Mouse (Mus musculus): ENCODE data around the gene Mrps22. TPM values are rescaled to one million over a fixed set of nuclear protein-coding genes. Genes with fewer than 3 reads are reported as not detected.

The Mrps22 gene
- total RNA-seq (2021), result 10 to 100 TPM; 28.7 to 33.3 TPM
- 13.6 and 19.4 TPM in 2 replicates for polyA plus RNA-seq (2012; rRNA removed)
- long read RNA-seq, transcript Mrps22-201 (8 exons, 1,197 nt), result major isoform, 26 of 46 reads
- long read RNA-seq, partial matches to known transcripts, result 20 of 46 reads
- long read RNA-seq, other reads (novel, unspliced or antisense), result 0 of 46 reads

DNA sequence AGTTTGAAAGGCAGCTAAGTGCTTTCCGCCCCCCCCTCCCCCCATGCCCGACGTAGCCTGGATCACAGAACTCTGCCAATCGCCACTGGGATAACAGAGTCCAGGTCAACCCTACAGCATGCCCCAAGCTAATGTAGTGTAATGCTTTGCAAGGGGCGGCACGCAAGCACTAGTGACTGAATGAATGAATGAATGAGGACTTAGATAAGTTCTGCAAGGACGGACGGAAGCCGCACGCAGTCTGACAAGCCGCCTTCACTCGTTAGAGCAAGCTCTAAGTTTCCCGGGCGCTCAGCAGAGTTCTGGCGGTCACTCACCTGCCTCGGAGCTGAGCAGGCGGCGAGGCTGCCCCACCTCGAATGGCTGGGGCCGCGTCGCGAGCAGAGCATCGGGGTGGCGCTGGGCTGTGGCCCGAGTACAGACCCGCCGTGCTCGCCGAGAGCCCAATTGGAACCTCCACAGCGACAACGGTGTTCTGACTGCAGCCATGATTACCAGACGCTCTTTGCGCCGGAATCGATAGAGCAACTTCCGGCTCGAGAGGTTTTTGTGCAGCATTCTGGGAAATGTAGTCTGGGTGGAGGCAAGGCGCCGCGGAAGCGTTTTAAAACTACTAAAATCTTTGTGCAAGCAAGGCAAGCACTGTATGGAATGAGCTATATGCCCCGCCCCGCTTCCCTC is at the start of gene Mrps22:
TSS of gene Mrps22 (minus strand) at position 505 of the 681 bp plus-strand sequence.
- TF ChIP-seq CTCF (IDR thresholded peaks at IDR 0.05), result no peak
- no peak for TF ChIP-seq EP300 (IDR thresholded peaks at IDR 0.05; ENCODE audit: insufficient read depth, low read depth, low read length)
- TF ChIP-seq POLR2A (IDR thresholded peaks at IDR 0.05; ENCODE audit: insufficient read depth, low read depth, low read length), result peak; percentile 90
- Histone ChIP-seq H3K27me3 (ENCODE audit: control insufficient read depth, insufficient read depth, low read length) (no peaks in the 10 kb centered on the region), H3K27ac (peak within 1 kb of the TSS; percentile 75), H3K4me1 (ENCODE audit: control insufficient read depth, insufficient read depth, low read length) (no peaks in the 10 kb centered on the region; the same call in 1 of the 2 replicates), H3K36me3 (ENCODE audit: control insufficient read depth, insufficient read depth, low read length) (no peaks in the 10 kb centered on the region), H3K4me3 (peak within 1 kb of the TSS; percentile 89), H3K9ac (ENCODE audit: low read depth, low read length) (peak within 1 kb of the TSS; percentile 89), H3K79me2 (replicated peaks; ENCODE audit: control insufficient read depth, insufficient read depth, low read length) (no peaks in the 10 kb centered on the region; the same call in 1 of the 2 replicates)
- WGBS, result under 1% methylated on average over 44 of the region's 44 CpGs
- intact Hi-C loops (cut with DNase I), result loop anchor here (1.0 kb wide), 1 partner anchor 38 kb away; the partner anchor contains the start of gene Copb2
- peak; percentile 78 to 85 for DNase-seq

DNA sequence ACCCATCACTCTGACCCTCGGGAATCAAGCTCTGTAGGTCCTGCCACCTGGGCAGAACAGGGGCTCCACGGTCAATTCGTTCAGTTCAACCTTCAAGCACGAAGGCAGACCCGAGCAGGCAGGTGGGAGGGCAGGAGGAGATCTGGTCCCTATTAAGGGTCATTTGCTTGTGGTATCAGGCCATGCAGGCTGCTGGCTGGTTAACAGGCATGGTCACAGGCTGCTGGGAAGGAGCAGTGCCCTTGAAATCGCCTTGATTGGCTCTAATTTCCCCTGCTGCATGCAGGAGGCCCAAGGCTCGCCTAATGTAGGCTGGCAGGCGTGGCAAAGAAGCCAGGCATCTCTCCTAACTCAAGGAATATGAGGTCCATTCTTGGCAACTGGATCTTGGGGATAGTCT is 49.1 kb upstream of the Mrps22 start:
- Histone ChIP-seq H3K27me3 (ENCODE audit: control insufficient read depth, insufficient read depth, low read length) (no peaks in the 10 kb centered on the region), H3K79me2 (replicated peaks; ENCODE audit: control insufficient read depth, insufficient read depth, low read length) (no peaks in the 10 kb centered on the region), H3K27ac (no peak overlapping the region), H3K4me1 (ENCODE audit: control insufficient read depth, insufficient read depth, low read length) (no peaks in the 10 kb centered on the region), H3K4me3 (no peak overlapping the region), H3K36me3 (ENCODE audit: control insufficient read depth, insufficient read depth, low read length) (no peaks in the 10 kb centered on the region), H3K9ac (ENCODE audit: low read depth, low read length) (no peak overlapping the region)
- 65% methylated on average over 8 of the region's 8 CpGs for WGBS
- DNase-seq, result no peak
- TF ChIP-seq EP300 (IDR thresholded peaks at IDR 0.05; ENCODE audit: insufficient read depth, low read depth, low read length), result no peak
- no peak for TF ChIP-seq POLR2A (IDR thresholded peaks at IDR 0.05; ENCODE audit: insufficient read depth, low read depth, low read length)
- no peak for TF ChIP-seq CTCF (IDR thresholded peaks at IDR 0.05)
- intact Hi-C loops (cut with DNase I), result no loop called here

DNA sequence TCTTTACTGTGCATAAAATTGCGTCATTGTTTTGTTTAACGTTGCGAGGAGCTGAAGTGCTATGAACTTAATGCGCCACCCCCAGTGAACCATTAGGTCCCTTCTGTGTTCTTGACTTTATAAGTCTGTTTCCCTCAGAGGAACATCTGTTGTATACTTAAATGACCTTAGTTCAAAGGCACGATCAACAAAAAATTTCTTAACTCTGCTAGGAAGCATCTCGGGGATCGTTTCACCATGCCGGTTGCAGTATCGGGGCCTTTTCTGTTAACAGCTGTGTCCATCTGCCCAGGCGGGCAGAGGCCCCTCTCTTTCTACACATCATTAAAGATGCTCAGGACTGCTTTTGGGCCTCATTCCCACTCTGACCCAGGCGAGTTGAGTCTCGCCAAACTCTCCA is 46.0 kb upstream of the Mrps22 start:
- intact Hi-C loops (cut with DNase I), result no loop called here

DNA sequence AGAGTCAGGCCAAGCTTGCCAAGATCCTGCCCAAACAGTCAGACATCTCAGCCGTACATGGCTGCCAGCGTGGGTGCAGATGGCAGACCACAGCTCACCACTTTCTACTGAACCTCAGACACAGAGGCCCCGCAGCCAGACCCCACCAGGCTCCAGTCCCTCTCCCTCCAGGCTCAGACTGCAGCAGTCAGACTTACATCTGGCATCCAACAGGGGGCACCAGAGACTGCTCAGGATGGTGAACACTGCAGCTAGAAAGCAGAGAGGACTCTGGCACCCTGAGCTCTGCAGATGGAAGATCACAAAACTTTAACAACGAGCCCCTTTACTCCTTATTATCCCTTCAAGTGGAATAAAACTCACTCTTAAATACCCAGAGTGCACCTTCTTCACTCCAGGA is 44.3 kb upstream of the Mrps22 start:
- H3K9ac ChIP-seq (ENCODE audit: low read depth, low read length), result no peak overlapping the region
- DNase-seq, result peak; percentile 55 to 67
- no peak overlapping the region for H3K4me3 ChIP-seq
- H3K27ac ChIP-seq, result no peak overlapping the region
- intact Hi-C loops (cut with DNase I), result loop anchor here (1.0 kb wide), 1 partner anchor 164 kb away; no protein-coding TSS in a partner anchor
- 15% methylated on average over 4 of the region's 4 CpGs for WGBS
- no peaks in the 10 kb centered on the region for H3K79me2 ChIP-seq (replicated peaks; ENCODE audit: control insufficient read depth, insufficient read depth, low read length)
- TF ChIP-seq POLR2A (IDR thresholded peaks at IDR 0.05; ENCODE audit: insufficient read depth, low read depth, low read length) (no peak), EP300 (IDR thresholded peaks at IDR 0.05; ENCODE audit: insufficient read depth, low read depth, low read length) (no peak), CTCF (IDR thresholded peaks at IDR 0.05) (peak; percentile 84)
- no peaks in the 10 kb centered on the region for H3K27me3 ChIP-seq (ENCODE audit: control insufficient read depth, insufficient read depth, low read length)
- no peaks in the 10 kb centered on the region for H3K36me3 ChIP-seq (ENCODE audit: control insufficient read depth, insufficient read depth, low read length)
- H3K4me1 ChIP-seq (ENCODE audit: control insufficient read depth, insufficient read depth, low read length), result no peaks in the 10 kb centered on the region

More for the DNA sequence above, 46.0 kb upstream of the Mrps22 start:
- no peak overlapping the region for H3K4me3 ChIP-seq
- DNase-seq, result peak in 1 of 2 experiments; percentile 32
- no peak for TF ChIP-seq EP300 (IDR thresholded peaks at IDR 0.05; ENCODE audit: insufficient read depth, low read depth, low read length)
- no peak overlapping the region for H3K9ac ChIP-seq (ENCODE audit: low read depth, low read length)
- H3K27me3 ChIP-seq (ENCODE audit: control insufficient read depth, insufficient read depth, low read length), result no peaks in the 10 kb centered on the region
- WGBS, result 75% methylated on average over 12 of the region's 12 CpGs
- H3K4me1 ChIP-seq (ENCODE audit: control insufficient read depth, insufficient read depth, low read length), result no peaks in the 10 kb centered on the region
- H3K27ac ChIP-seq, result no peak overlapping the region
- H3K79me2 ChIP-seq (replicated peaks; ENCODE audit: control insufficient read depth, insufficient read depth, low read length), result no peaks in the 10 kb centered on the region
- H3K36me3 ChIP-seq (ENCODE audit: control insufficient read depth, insufficient read depth, low read length), result no peaks in the 10 kb centered on the region

DNA sequence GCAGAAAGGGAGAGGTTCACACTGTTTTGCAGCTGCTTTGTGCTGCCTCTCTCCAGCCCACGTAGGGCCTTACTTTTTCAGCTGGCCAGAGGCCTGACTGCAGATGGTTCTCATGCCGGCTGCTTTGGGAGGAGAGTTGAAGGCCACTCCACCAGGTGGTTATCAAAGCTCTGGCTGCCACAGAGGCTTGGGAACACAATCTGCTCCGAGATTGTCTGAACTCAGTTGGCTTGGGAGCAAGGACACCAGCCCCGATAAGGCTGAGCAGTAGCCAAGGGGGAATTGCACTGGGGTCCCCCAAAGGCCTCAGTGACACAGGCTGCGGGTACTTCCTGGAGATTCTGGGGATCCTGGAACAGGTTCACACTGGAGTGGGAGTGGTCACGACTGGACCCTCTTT is 40.7 kb upstream of the Mrps22 start:
- intact Hi-C loops (cut with DNase I), result no loop called here
- DNase-seq, result no peak
- Histone ChIP-seq H3K9ac (ENCODE audit: low read depth, low read length) (no peak overlapping the region), H3K27me3 (ENCODE audit: control insufficient read depth, insufficient read depth, low read length) (no peaks in the 10 kb centered on the region), H3K4me1 (ENCODE audit: control insufficient read depth, insufficient read depth, low read length) (no peaks in the 10 kb centered on the region), H3K36me3 (ENCODE audit: control insufficient read depth, insufficient read depth, low read length) (no peaks in the 10 kb centered on the region), H3K79me2 (replicated peaks; ENCODE audit: control insufficient read depth, insufficient read depth, low read length) (no peaks in the 10 kb centered on the region), H3K4me3 (no peak overlapping the region), H3K27ac (no peak overlapping the region)
- 44% methylated on average over 6 of the region's 6 CpGs for WGBS
- TF ChIP-seq POLR2A (IDR thresholded peaks at IDR 0.05; ENCODE audit: insufficient read depth, low read depth, low read length) (no peak), EP300 (IDR thresholded peaks at IDR 0.05; ENCODE audit: insufficient read depth, low read depth, low read length) (no peak), CTCF (IDR thresholded peaks at IDR 0.05) (no peak)
